Mouse (Mus musculus): ENCODE data around the gene Echdc1. TPM values are rescaled to one million over a fixed set of nuclear protein-coding genes. Genes with fewer than 3 reads are reported as not detected.

Gene Echdc1
- 29.4 TPM for polyA plus RNA-seq (2014; fragmentation: Illumina TruSeq; extraction: RNeasy Lipid Tissue Mini Kit (QIAGEN cat#74804); ENCODE audit: low read depth, low replicate concordance)

GRCm38 (mm10) chr10:29313064-29313638 lies at the start of gene Echdc1:
Echdc1 (plus strand) TSS chr10:29313166.

DNA sequence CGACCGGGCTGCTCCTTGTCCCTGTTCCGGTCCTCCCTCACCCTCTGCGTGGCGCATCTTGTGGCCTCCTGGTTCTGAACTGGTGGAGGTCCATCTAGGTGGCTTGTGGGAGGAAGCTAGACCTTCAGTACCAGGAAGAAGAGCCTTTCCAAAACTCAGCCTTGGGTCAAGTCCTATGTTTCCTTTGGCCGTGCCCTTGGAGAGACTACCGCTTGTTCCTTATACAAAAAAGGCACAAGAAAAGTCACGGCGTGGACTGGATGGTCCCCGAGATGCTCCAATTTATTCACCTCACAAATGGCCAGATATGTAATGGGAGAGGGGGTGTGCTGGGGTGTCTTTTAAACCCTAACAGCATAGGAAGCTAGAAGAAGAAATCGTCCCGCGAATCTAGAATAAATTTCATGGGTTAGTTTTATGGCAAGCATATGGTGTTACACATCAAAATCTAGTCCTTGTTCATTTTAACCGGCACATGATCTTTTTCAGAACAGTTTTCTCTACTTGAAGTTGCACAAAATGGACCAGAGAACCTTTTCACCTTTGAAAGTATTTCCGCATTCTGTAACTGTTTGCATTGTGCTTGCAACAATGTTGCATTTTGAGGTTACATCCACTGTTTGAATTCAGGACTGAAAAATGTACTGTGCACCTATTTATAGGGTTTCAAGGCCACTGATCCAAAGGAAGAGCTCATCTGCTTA lies 49.4 kb downstream of the Echdc1 start, which contains the start of gene Rnf146:
Gene Rnf146, minus strand, starts transcription at position 246 of the 704 bp plus-strand sequence.

Other genes starting within 250 kb of the Echdc1 start
- gene Soga3, start 169.3 kb upstream of the Echdc1 start, polyA plus RNA-seq (2014; fragmentation: Illumina TruSeq; extraction: RNeasy Lipid Tissue Mini Kit (QIAGEN cat#74804); ENCODE audit: low read depth, low replicate concordance) = not detected
- gene Gm49353, start 114.2 kb upstream of the Echdc1 start, polyA plus RNA-seq (2014; fragmentation: Illumina TruSeq; extraction: RNeasy Lipid Tissue Mini Kit (QIAGEN cat#74804); ENCODE audit: low read depth, low replicate concordance) = not detected
- 0.16 TPM for gene 9330159F19Rik, start 101.6 kb upstream of the Echdc1 start, polyA plus RNA-seq (2014; fragmentation: Illumina TruSeq; extraction: RNeasy Lipid Tissue Mini Kit (QIAGEN cat#74804); ENCODE audit: low read depth, low replicate concordance)
- gene Rnf146, start 49.3 kb downstream of the Echdc1 start, polyA plus RNA-seq (2014; fragmentation: Illumina TruSeq; extraction: RNeasy Lipid Tissue Mini Kit (QIAGEN cat#74804); ENCODE audit: low read depth, low replicate concordance) = 55.0 TPM
- gene Rspo3, start 222.7 kb downstream of the Echdc1 start, polyA plus RNA-seq (2014; fragmentation: Illumina TruSeq; extraction: RNeasy Lipid Tissue Mini Kit (QIAGEN cat#74804); ENCODE audit: low read depth, low replicate concordance) = not detected